Mouse (Mus musculus) ES-E14 (cell line): ENCODE results near the gene Dio2.
A peak's percentile ranks its signal among the peaks of the same experiment; 100 is the strongest.

Experiments used
- HCFC1 ChIP-seq: IDR thresholded peaks from 2 replicates; pipeline ENCODE4 v1.6.1; 2012; ENCODE audit warnings: low read length, inconsistent platforms, borderline replicate concordance; ENCODE audit not compliant: insufficient read depth
- ZC3H11A ChIP-seq: IDR thresholded peaks from 2 replicates; pipeline ENCODE4 v1.6.1; 2012; ENCODE audit warnings: low read depth, mild to moderate bottlenecking, inconsistent platforms, low read length, borderline replicate concordance

DNA sequence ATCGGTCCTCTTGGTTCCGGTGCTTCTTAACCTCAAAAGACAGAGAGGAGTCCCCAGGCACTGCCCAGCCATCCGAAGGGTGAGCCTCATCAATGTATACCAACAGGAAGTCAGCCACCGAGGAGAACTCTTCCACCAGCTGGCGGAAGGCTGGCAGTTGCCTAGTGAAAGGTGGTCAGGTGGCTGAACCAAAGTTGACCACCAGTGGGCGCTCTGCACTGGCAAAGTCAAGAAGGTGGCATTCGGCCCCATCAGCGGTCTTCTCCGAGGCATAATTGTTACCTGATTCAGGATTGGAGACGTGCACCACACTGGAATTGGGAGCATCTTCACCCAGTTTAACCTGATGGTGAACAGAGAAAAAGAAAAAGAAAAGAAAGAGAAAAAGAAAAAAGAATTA, 8.6 kb downstream of the Dio2 start:
- TF ChIP-seq ZC3H11A (peak; percentile 63; the same call in 1 of the 2 replicates), HCFC1 (no peak)
